Comparison of ENCODE assay signal across 8 mouse cellular contexts in the genomic region with DNA sequence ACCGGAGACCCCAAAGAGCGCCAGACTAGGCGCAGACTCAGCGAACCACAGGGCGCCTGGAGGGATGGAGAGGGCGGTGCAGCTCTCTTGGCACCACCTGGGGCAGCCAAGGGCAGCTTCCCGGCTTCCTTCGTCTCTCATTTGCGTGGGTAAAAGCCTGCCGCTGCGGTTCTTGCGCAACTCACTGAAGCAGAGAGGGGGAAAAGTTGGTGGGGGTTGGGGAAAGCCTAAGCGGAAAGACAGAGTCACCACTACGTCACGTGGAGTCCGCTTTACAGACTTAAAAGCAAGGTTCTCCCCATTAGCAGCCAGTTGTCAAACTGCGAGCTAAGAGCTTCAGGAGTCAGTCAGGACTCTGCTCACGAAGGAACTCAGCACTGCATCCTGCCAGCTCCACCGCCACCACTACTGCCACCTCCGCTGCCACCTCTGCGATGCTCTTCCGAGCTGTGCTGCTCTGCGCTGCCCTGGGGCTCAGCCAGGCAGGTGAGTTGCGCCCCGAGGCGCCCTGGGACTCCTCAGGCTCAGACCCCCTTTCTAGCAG. TPM values are rescaled to one million over a fixed set of nuclear protein-coding genes. Genes with fewer than 3 reads are reported as not detected.
DNase-seq lines count a peak whose midpoint lies in the region; ATAC-seq and TF ChIP-seq lines count a peak whose summit lies in the region.

A gene (plus strand): TSS at position 242 of the 544 bp plus-strand sequence.

- TF ChIP-seq POLR2A in embryonic fibroblast, embryonic 13.5 days (IDR thresholded peaks at IDR 0.05; ENCODE audit: low read depth, low read length): peak; percentile 99

- peak within 1 kb of the TSS; percentile 91 for H3K27ac ChIP-seq in embryonic fibroblast, embryonic 13.5 days (ENCODE audit: insufficient read depth, low read length)
- H3K27ac ChIP-seq in heart, embryonic 14.5 days (replicated peaks in 1 of 2; ENCODE audit: control insufficient read depth in 1 of 2, insufficient read depth in 1 of 2, low read depth in 2 of 2, low read length in 2 of 2): no peak within 1 kb of the TSS
- H3K27ac ChIP-seq in liver, postnatal 0 days (ENCODE audit: low read depth): no peak within 1 kb of the TSS

- no peak for TF ChIP-seq CTCF in embryonic fibroblast, embryonic 13.5 days (IDR thresholded peaks at IDR 0.05; ENCODE audit: borderline replicate concordance, insufficient read depth, low read length)
- TF ChIP-seq CTCF in liver, postnatal 0 days (IDR thresholded peaks at IDR 0.05; ENCODE audit: low read depth): no peak

- DNase-seq in cerebellum, postnatal 25 days: peak; percentile 10 to 21
- no peak for DNase-seq in cerebellum, postnatal 36 days
- DNase-seq in kidney, postnatal 25 days: peak; percentile 42 to 58
- peak; percentile 34 for DNase-seq in liver, postnatal 0 days
- peak; percentile 47 for DNase-seq in neural tube, embryonic 10.5 days (ENCODE audit: extremely low spot score, low spot score)
- peak; percentile 9 for DNase-seq in testis, postnatal 14 days (ENCODE audit: low spot score)

- no peak for TF ChIP-seq EP300 in liver, postnatal 0 days (IDR thresholded peaks at IDR 0.05; ENCODE audit: low read depth)

- peaks cover 2% of the 10 kb centered on the region for H3K4me1 ChIP-seq in embryonic fibroblast, embryonic 13.5 days (ENCODE audit: control insufficient read depth, insufficient read depth, low read length)
- 0 out of 4 replicates have a peak, but pooled peaks cover 0 to 4% of the 10 kb centered on the region in 2 experiments for H3K4me1 ChIP-seq in heart, embryonic 14.5 days (ENCODE audit: control insufficient read depth in 2 of 2, insufficient read depth in 2 of 2, low read length in 2 of 2)
- H3K4me1 ChIP-seq in liver, postnatal 0 days (ENCODE audit: insufficient read depth): peaks cover 7% of the 10 kb centered on the region; the same call in 1 of the 2 replicates

- no peaks in the 10 kb centered on the region for H3K27me3 ChIP-seq in heart, embryonic 14.5 days (ENCODE audit: control insufficient read depth, insufficient read depth, low read length)
- 0 out of 2 replicates have a peak, but pooled peaks cover 5% of the 10 kb centered on the region for H3K27me3 ChIP-seq in liver, postnatal 0 days (ENCODE audit: insufficient read depth, low read length)

- peak within 1 kb of the TSS; percentile 93 for H3K4me3 ChIP-seq in embryonic fibroblast, embryonic 13.5 days (ENCODE audit: insufficient read depth, low read length)
- peak within 1 kb of the TSS; percentile 32 to 40 for H3K4me3 ChIP-seq in heart, embryonic 14.5 days (ENCODE audit: control insufficient read depth in 1 of 2, insufficient read depth in 1 of 2, low read depth in 1 of 2, low read length in 2 of 2)
- H3K4me3 ChIP-seq in liver, postnatal 0 days (ENCODE audit: low read depth, low read length): peak within 1 kb of the TSS; percentile 37

- H3K9ac ChIP-seq in heart, embryonic 14.5 days (ENCODE audit: low read length): peak within 1 kb of the TSS; percentile 31; the same call in 1 of the 2 replicates
- H3K9ac ChIP-seq in liver, postnatal 0 days (replicated peaks): peak within 1 kb of the TSS; percentile 30; the same call in 1 of the 2 replicates

- no peak for ATAC-seq in heart, embryonic 14.5 days (ENCODE audit: insufficient number of reproducible peaks, insufficient read depth, low FRiP score, low read depth)
- peak; percentile 45 for ATAC-seq in liver, postnatal 0 days

- H3K9me3 ChIP-seq in heart, embryonic 14.5 days (ENCODE audit: control insufficient read depth, low read length): no peaks in the 10 kb centered on the region
- no peaks in the 10 kb centered on the region for H3K9me3 ChIP-seq in liver, postnatal 0 days (ENCODE audit: low read length)

- no peaks in the 10 kb centered on the region for H3K36me3 ChIP-seq in heart, embryonic 14.5 days (ENCODE audit: control insufficient read depth, insufficient read depth, low read length)
- H3K36me3 ChIP-seq in liver, postnatal 0 days (replicated peaks; ENCODE audit: insufficient read depth, low read length): no peaks in the 10 kb centered on the region

- WGBS in heart, embryonic 14.5 days: 2% methylated on average over 26 of the region's 26 CpGs
- 2% methylated on average over 26 of the region's 26 CpGs for WGBS in liver, postnatal 0 days (ENCODE audit: insufficient replicate concordance)

- H3K4me2 ChIP-seq in heart, embryonic 14.5 days (ENCODE audit: low read length): peak within 1 kb of the TSS; percentile 71
- H3K4me2 ChIP-seq in liver, postnatal 0 days (ENCODE audit: low read depth, low read length): peak within 1 kb of the TSS; percentile 71

RNA-seq across cellular contexts. Expression of the gene that starts here (rescaled TPM):
- 60.3 and 202 TPM in 2 replicates for polyA plus RNA-seq in embryonic fibroblast, embryonic 13.5 days (2011; ENCODE audit: insufficient read length, low read depth, missing spikeins)
- polyA plus RNA-seq in heart, embryonic 14.5 days (2014; fragmentation: Nextera tagmentation; extraction: Ambion mirVana): 0.04 and 0.07 TPM in 2 replicates
- polyA plus RNA-seq in liver, postnatal 0 days (2015; fragmentation: Nextera tagmentation; extraction: Ambion mirVana): not detected in 2 replicates

Comparison
In these comparisons a context has a peak if more than half of its experiments do, and no peak if none do; other contexts are left out.
1. RNA of the gene that starts here (polyA plus RNA-seq): 60.3 to 202 TPM in embryonic fibroblast, embryonic 13.5 days; 0.04 to 0.07 TPM in heart, embryonic 14.5 days and not detected in liver, postnatal 0 days; every median in the first group is over 10 times any median in the second.
2. DNase-seq: peak in cerebellum, postnatal 25 days (2 of 2), kidney, postnatal 25 days (2 of 2), neural tube, embryonic 10.5 days (single experiment) and testis, postnatal 14 days (single experiment); none in cerebellum, postnatal 36 days (0 of 2).
3. Peak in DNase-seq, ATAC-seq, H3K4me3 ChIP-seq, H3K9ac ChIP-seq and H3K4me2 ChIP-seq in liver, postnatal 0 days; RNA of the gene not detected or under 1 TPM.
4. H3K4me3 ChIP-seq: peak in every context shown above with its lines; median percentile 93 in embryonic fibroblast, embryonic 13.5 days; 37 in liver, postnatal 0 days; 36 in heart, embryonic 14.5 days.